Mouse (Mus musculus) liver, embryonic 14.5 days (tissue): ENCODE data around the gene Rap2a.

ENCODE experiments used
- CTCF ChIP-seq: IDR thresholded peaks from 2 replicates; pipeline ENCODE4 v1.5.1; 2016; ENCODE audit warnings: antibody characterized with exemption, low read depth, control low read depth
- EP300 ChIP-seq: IDR thresholded peaks from 2 replicates; pipeline ENCODE4 v1.6.1; 2016; ENCODE audit warnings: antibody characterized with exemption, low read depth

DNA sequence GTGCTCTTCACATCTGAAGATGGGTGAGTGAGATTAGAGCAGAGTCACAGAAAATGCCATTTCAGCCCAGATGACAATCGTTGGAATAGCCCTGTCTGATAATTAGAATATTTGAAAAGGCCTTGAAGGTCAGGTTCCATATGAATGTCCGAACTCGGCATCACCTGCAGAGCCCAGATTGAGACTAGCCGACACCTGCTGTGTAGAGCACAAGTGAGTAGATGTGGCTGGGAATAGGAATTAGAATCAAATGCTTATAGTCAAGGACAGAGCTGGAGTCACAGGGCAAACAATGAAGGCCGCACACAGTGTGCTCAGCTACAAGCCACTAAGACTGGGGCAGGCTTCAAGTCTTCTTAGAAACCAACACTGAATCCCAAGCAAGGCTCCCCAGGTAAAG, 6.3 kb downstream of the Rap2a start:
- TF ChIP-seq EP300 (no peak), CTCF (no peak)
